Mouse (Mus musculus) lung, postnatal 0 days (tissue): ENCODE measurements around the gene BC147527. TPM values are rescaled to one million over a fixed set of nuclear protein-coding genes. Genes with fewer than 3 reads are reported as not detected.

ENCODE experiments used
- ATAC-seq: fragments of 200-750 bp; cut with Nextera tagmentation; 2 replicates; pipeline ENCODE4 v1.8.0; 2017; ENCODE audit warnings: moderate library complexity
- DNase-seq: peaks from one replicate; pipeline ENCODE4 v3.0.0-alpha.2; 2016; ENCODE audit warnings: low spot score
- H3K27ac ChIP-seq: fragments of 300-500 bp; sonication (generic); 2 replicates; pipeline ENCODE4 v1.5.1; 2014; ENCODE audit warnings: antibody characterized with exemption, mild to moderate bottlenecking, low read length, mixed read lengths
- H3K27me3 ChIP-seq: fragments of 300-500 bp; sonication (generic); replicated peaks from 2 replicates; pipeline ENCODE4 v1.6.1; 2014; ENCODE audit warnings: low read length, mixed read lengths; ENCODE audit not compliant: insufficient read depth
- H3K36me3 ChIP-seq: fragments of 300-500 bp; sonication (generic); 2 replicates; pipeline ENCODE4 v1.6.1; 2014; ENCODE audit warnings: low read length, mixed read lengths; ENCODE audit not compliant: insufficient read depth
- H3K4me1 ChIP-seq: fragments of 300-500 bp; sonication (generic); 2 replicates; pipeline ENCODE4 v1.6.1; 2014; ENCODE audit warnings: antibody characterized with exemption, low read depth, low read length, mixed read lengths; ENCODE audit not compliant: insufficient read depth
- H3K4me2 ChIP-seq: fragments of 300-500 bp; sonication (generic); replicated peaks from 2 replicates; pipeline ENCODE4 v1.6.1; 2014; ENCODE audit warnings: low read depth, mild to moderate bottlenecking, low read length, moderate library complexity, mixed read lengths
- H3K4me3 ChIP-seq: fragments of 300-500 bp; sonication (generic); 2 replicates; pipeline ENCODE4 v1.5.1; 2014; ENCODE audit warnings: low read depth, low read length
- H3K9ac ChIP-seq: fragments of 300-500 bp; sonication (generic); replicated peaks from 2 replicates; pipeline ENCODE4 v1.6.1; 2014; ENCODE audit warnings: low read depth, mild to moderate bottlenecking
- H3K9me3 ChIP-seq: fragments of 300-500 bp; sonication (generic); 2 replicates; pipeline ENCODE4 v1.6.1; 2016; ENCODE audit warnings: low read length, mixed read lengths
- CTCF ChIP-seq: IDR thresholded peaks from 2 replicates; pipeline ENCODE4 v1.5.1; 2016; ENCODE audit warnings: antibody characterized with exemption, mild to moderate bottlenecking
- EP300 ChIP-seq: IDR thresholded peaks from 2 replicates; pipeline ENCODE4 v1.6.1; 2016; ENCODE audit warnings: antibody characterized with exemption, mild to moderate bottlenecking, control low read depth
- WGBS: fragments of 180-500 bp; shearing (Covaris S2); extraction: QIAGEN DNeasy Blood & Tissue Kit; methylation state at CpG from one replicate; pipeline ENCODE4 v1.1.7; 2014; 5-methylcytosine and 5-hydroxymethylcytosine counted together
- polyA plus RNA-seq: library from polyadenylated mRNA; unstranded; fragments of >200 nt; fragmentation: Nextera tagmentation; extraction: Ambion mirVana; gene quantifications from 2 replicates; pipeline ENCODE4 v1.2.1, GENCODE M21; 2015

The BC147527 gene
- polyA plus RNA-seq, 1 experiment from 2014 or later, result 0.36 TPM

DNA sequence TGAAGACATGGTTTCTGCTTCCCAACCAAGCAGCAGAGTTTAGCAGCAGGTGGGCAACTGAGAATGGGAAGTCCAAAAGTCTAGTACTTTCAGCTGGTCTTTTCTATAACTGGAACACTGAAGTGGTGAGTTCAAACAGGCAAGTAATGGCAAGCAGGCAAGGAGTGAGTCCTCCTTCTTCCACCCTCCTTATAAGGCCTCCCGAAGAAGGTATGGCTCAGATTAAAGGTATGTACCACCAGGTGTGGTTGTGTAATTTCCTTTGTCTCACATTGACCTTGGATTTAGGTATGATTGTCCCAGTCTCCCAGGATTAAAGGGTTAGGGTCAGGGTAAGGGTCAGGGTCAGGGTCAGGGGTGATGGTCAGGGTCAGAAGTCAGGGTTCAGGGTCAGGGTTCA, 20.5 kb downstream of the BC147527 start:
- DNase-seq (peak; percentile 5), ATAC-seq (no peak)

More for the DNA sequence above, 20.5 kb downstream of the BC147527 start:
- H3K4me3 ChIP-seq, result no peak overlapping the region
- H3K9ac ChIP-seq, result no peak overlapping the region
- no peak overlapping the region for H3K27ac ChIP-seq
- no peaks in the 10 kb centered on the region for H3K4me1 ChIP-seq
- WGBS, result 100% methylated on average over 1 of the region's 1 CpGs
- TF ChIP-seq CTCF, result no peak
- TF ChIP-seq EP300, result no peak
- H3K9me3 ChIP-seq, result no peaks in the 10 kb centered on the region
- H3K27me3 ChIP-seq, result no peaks in the 10 kb centered on the region
- H3K4me2 ChIP-seq, result no peak overlapping the region
- no peaks in the 10 kb centered on the region for H3K36me3 ChIP-seq

Other genes starting within 250 kb of the BC147527 start
- gene Gm21188, start 248.2 kb upstream of the BC147527 start, polyA plus RNA-seq, result 0.38 and 0.54 TPM in 2 replicates
- gene Gm20767, start 160.1 kb upstream of the BC147527 start, polyA plus RNA-seq, result not detected in 2 replicates
- not detected in 2 replicates for gene Gm21818, start 128.0 kb upstream of the BC147527 start, polyA plus RNA-seq
- gene Gm21762, start 84.4 kb upstream of the BC147527 start, polyA plus RNA-seq, result not detected in 2 replicates
- not detected in 2 replicates for gene Gm21731, start 61.3 kb upstream of the BC147527 start, polyA plus RNA-seq
- not detected in 2 replicates for gene AF067061, start 37.3 kb upstream of the BC147527 start, polyA plus RNA-seq
- not detected in 2 replicates for gene Tcstv3, start 16.5 kb downstream of the BC147527 start, polyA plus RNA-seq